Mouse (Mus musculus) liver, postnatal 0 days (tissue): ENCODE results near the gene Slc27a1. TPM values are rescaled to one million over a fixed set of nuclear protein-coding genes. Genes with fewer than 3 reads are reported as not detected.

Experiments used
- ATAC-seq: fragments of 200-750 bp; cut with Nextera tagmentation; 2 replicates; pipeline ENCODE4 v1.8.0; 2017; ENCODE audit warnings: mild to moderate bottlenecking, moderate library complexity
- DNase-seq: peaks from one replicate; pipeline ENCODE4 v3.0.0-alpha.2; 2016
- H3K27ac ChIP-seq: fragments of 300-500 bp; sonication (generic); 2 replicates; pipeline ENCODE4 v1.5.1; 2014; ENCODE audit warnings: antibody characterized with exemption, moderate library complexity, mild to moderate bottlenecking, low read depth
- H3K27me3 ChIP-seq: fragments of 300-500 bp; sonication (generic); 2 replicates; pipeline ENCODE4 v1.6.1; 2014; ENCODE audit warnings: low read length, control low read depth, mixed read lengths; ENCODE audit not compliant: insufficient read depth
- H3K36me3 ChIP-seq: fragments of 300-500 bp; sonication (generic); replicated peaks from 2 replicates; pipeline ENCODE4 v1.6.1; 2014; ENCODE audit warnings: mild to moderate bottlenecking, control low read depth, low read length, moderate library complexity, mixed read lengths; ENCODE audit not compliant: insufficient read depth
- H3K4me1 ChIP-seq: fragments of 300-500 bp; sonication (generic); 2 replicates; pipeline ENCODE4 v1.6.1; 2014; ENCODE audit warnings: antibody characterized with exemption, mild to moderate bottlenecking, control low read depth; ENCODE audit not compliant: insufficient read depth
- H3K4me2 ChIP-seq: fragments of 300-500 bp; sonication (generic); 2 replicates; pipeline ENCODE4 v1.6.1; 2014; ENCODE audit warnings: low read depth, mild to moderate bottlenecking, low read length, moderate library complexity, mixed read lengths
- H3K4me3 ChIP-seq: fragments of 300-500 bp; sonication (generic); 2 replicates; pipeline ENCODE4 v1.5.1; 2014; ENCODE audit warnings: low read depth, low read length
- H3K9ac ChIP-seq: fragments of 300-500 bp; sonication (generic); replicated peaks from 2 replicates; pipeline ENCODE4 v1.6.1; 2014; ENCODE audit warnings: mild to moderate bottlenecking, moderate library complexity
- H3K9me3 ChIP-seq: fragments of 300-500 bp; sonication (generic); 2 replicates; pipeline ENCODE4 v1.6.1; 2016; ENCODE audit warnings: mild to moderate bottlenecking, control low read depth, low read length, mixed read lengths
- CTCF ChIP-seq: sonication (generic); IDR thresholded peaks from 2 replicates; pipeline ENCODE4 v1.5.1; 2016; ENCODE audit warnings: antibody characterized with exemption, low read depth
- EP300 ChIP-seq: IDR thresholded peaks from 2 replicates; pipeline ENCODE4 v1.6.1; 2016; ENCODE audit warnings: antibody characterized with exemption, low read depth, mild to moderate bottlenecking
- WGBS: fragments of 180-500 bp; shearing (Covaris S2); extraction: QIAGEN DNeasy Blood & Tissue Kit; methylation state at CpG from one replicate; pipeline ENCODE4 v1.1.7; 2014; ENCODE audit not compliant: insufficient replicate concordance; 5-methylcytosine and 5-hydroxymethylcytosine counted together
- polyA plus RNA-seq: library from polyadenylated mRNA; unstranded; fragments of >200 nt; fragmentation: Nextera tagmentation; extraction: Ambion mirVana; gene quantifications from 2 replicates; pipeline ENCODE4 v1.2.1, GENCODE M21; 2015

Gene Slc27a1
- polyA plus RNA-seq, 1 experiment from 2014 or later = 6.8 TPM

DNA sequence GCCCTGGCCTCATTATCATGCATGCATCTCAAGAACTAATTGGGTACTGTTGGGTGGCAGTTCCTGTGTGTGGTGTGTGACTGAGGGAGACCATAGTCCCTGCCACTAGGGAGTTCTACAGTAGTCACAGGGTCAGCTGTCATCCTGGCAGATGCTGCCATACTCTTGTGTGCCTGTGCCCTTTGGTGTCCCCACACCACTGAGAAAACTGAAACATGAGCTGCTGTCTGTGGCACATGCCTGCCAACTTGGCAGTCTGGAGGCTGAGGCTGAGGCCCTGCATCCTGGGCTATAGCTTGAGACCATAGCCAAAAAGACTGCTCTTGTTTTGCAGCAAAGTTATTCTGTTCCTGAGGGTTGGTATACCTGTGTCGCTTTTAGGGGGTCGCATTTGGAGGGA, 51.1 kb downstream of the Slc27a1 start:
- Histone ChIP-seq H3K36me3 (peaks cover 83% of the 10 kb centered on the region), H3K4me3 (no peak overlapping the region), H3K9ac (no peak overlapping the region), H3K4me1 (no peaks in the 10 kb centered on the region; the same call in 1 of the 2 replicates), H3K4me2 (no peak overlapping the region), H3K27me3 (no peaks in the 10 kb centered on the region), H3K27ac (no peak overlapping the region), H3K9me3 (peaks cover 17% of the 10 kb centered on the region)
- no peak for TF ChIP-seq EP300
- 93% methylated on average over 2 of the region's 2 CpGs for WGBS
- DNase-seq (no peak), ATAC-seq (no peak)

GRCm38 (mm10) chr8:71625088-71625487, 56.4 kb downstream of the Slc27a1 start:
- no peak for ATAC-seq
- Histone ChIP-seq H3K27ac (0 out of 2 replicates have a peak overlapping the region, but pooled peaks have one; percentile 39), H3K9ac (no peak overlapping the region), H3K4me1 (peaks cover 28% of the 10 kb centered on the region), H3K9me3 (peaks cover 17% of the 10 kb centered on the region), H3K36me3 (peaks cover 48% of the 10 kb centered on the region), H3K4me3 (no peak overlapping the region), H3K4me2 (no peak overlapping the region), H3K27me3 (peaks cover 7% of the 10 kb centered on the region)
- DNase-seq = no peak
- TF ChIP-seq CTCF (no peak), EP300 (no peak)
- WGBS = 57% methylated on average over 1 of the region's 1 CpGs

GRCm38 (mm10) chr8:71626753-71627152, 58.1 kb downstream of the Slc27a1 start:
- Histone ChIP-seq H3K4me2 (no peak overlapping the region), H3K9me3 (peaks cover 17% of the 10 kb centered on the region), H3K9ac (no peak overlapping the region), H3K4me3 (no peak overlapping the region), H3K36me3 (peaks cover 32% of the 10 kb centered on the region), H3K4me1 (peaks cover 30% of the 10 kb centered on the region), H3K27me3 (peaks cover 16% of the 10 kb centered on the region), H3K27ac (no peak overlapping the region)
- no peak for DNase-seq
- WGBS = 75% methylated on average over 9 of the region's 9 CpGs
- ATAC-seq = no peak
- TF ChIP-seq CTCF = no peak
- no peak for TF ChIP-seq EP300

- H3K27me3 ChIP-seq = peaks cover 16% of the 10 kb centered on the region
- peaks cover 25% of the 10 kb centered on the region for H3K36me3 ChIP-seq
- peak overlapping the region; percentile 31; the same call in 1 of the 2 replicates for H3K4me2 ChIP-seq
- WGBS = 27% methylated on average over 9 of the region's 9 CpGs
- no peak overlapping the region for H3K4me3 ChIP-seq
- ATAC-seq (no peak), DNase-seq (no peak)
- H3K9ac ChIP-seq = no peak overlapping the region
- peaks cover 30% of the 10 kb centered on the region for H3K4me1 ChIP-seq
- H3K27ac ChIP-seq = peak overlapping the region; percentile 64
- TF ChIP-seq CTCF (no peak), EP300 (no peak)
- peaks cover 11% of the 10 kb centered on the region for H3K9me3 ChIP-seq
Measured at GRCm38 (mm10) chr8:71627265-71628099, 58.8 kb downstream of the Slc27a1 start.

GRCm38 (mm10) chr8:71628396-71629095, 59.9 kb downstream of the Slc27a1 start:
- Histone ChIP-seq H3K9me3 (peaks cover 3% of the 10 kb centered on the region; the same call in 1 of the 2 replicates), H3K36me3 (peaks cover 14% of the 10 kb centered on the region), H3K4me2 (peak overlapping the region; percentile 87), H3K4me1 (peaks cover 30% of the 10 kb centered on the region), H3K4me3 (peak overlapping the region; percentile 51), H3K27me3 (peaks cover 22% of the 10 kb centered on the region), H3K27ac (peak overlapping the region; percentile 53; the same call in 1 of the 2 replicates), H3K9ac (peak overlapping the region; percentile 59)
- no peak for ATAC-seq
- 5% methylated on average over 16 of the region's 16 CpGs for WGBS
- TF ChIP-seq EP300 (no peak), CTCF (no peak)
- no peak for DNase-seq

- WGBS = under 1% methylated on average over 52 of the region's 55 CpGs
- no peak for TF ChIP-seq EP300
- peak; percentile 55 for TF ChIP-seq CTCF
- DNase-seq = peak; percentile 90
- Histone ChIP-seq H3K4me3 (peak overlapping the region; percentile 51), H3K4me1 (peaks cover 30% of the 10 kb centered on the region), H3K9ac (peak overlapping the region; percentile 59), H3K36me3 (peaks cover 7% of the 10 kb centered on the region), H3K9me3 (no peaks in the 10 kb centered on the region), H3K27me3 (peaks cover 28% of the 10 kb centered on the region), H3K4me2 (peak overlapping the region; percentile 87), H3K27ac (peak overlapping the region; percentile 53; the same call in 1 of the 2 replicates)
- ATAC-seq = peak; percentile 84
Measured at GRCm38 (mm10) chr8:71629096-71629697, 60.5 kb downstream of the Slc27a1 start.
